Mouse (Mus musculus) neural tube, embryonic 13.5 days (tissue): Measurements from ENCODE around the gene Cybrd1. TPM values are rescaled to one million over a fixed set of nuclear protein-coding genes. Genes with fewer than 3 reads are reported as not detected.

Experiments used
- ATAC-seq: fragments of 200-750 bp; cut with Nextera tagmentation; 2 replicates; pipeline ENCODE4 v1.8.0; 2017; ENCODE audit warnings: low read depth, mild to moderate bottlenecking, moderate TSS enrichment, moderate library complexity
- H3K27ac ChIP-seq: fragments of 300-500 bp; sonication (generic); replicated peaks from 2 replicates; pipeline ENCODE4 v1.5.1; 2015; ENCODE audit warnings: moderate library complexity, mild to moderate bottlenecking, inconsistent platforms
- H3K27me3 ChIP-seq: fragments of 300-500 bp; sonication (generic); 2 replicates; pipeline ENCODE4 v1.6.1; 2015; ENCODE audit warnings: mild to moderate bottlenecking, inconsistent platforms
- H3K36me3 ChIP-seq: fragments of 300-500 bp; sonication (generic); 2 replicates; pipeline ENCODE4 v1.6.1; 2015; ENCODE audit warnings: mild to moderate bottlenecking, inconsistent platforms
- H3K4me1 ChIP-seq: fragments of 300-500 bp; sonication (generic); replicated peaks from 2 replicates; pipeline ENCODE4 v1.6.1; 2015; ENCODE audit warnings: inconsistent platforms
- H3K4me2 ChIP-seq: fragments of 300-500 bp; sonication (generic); 2 replicates; pipeline ENCODE4 v1.6.1; 2015; ENCODE audit warnings: inconsistent platforms, mild to moderate bottlenecking, moderate library complexity
- H3K4me3 ChIP-seq: fragments of 300-500 bp; sonication (generic); 2 replicates; pipeline ENCODE4 v1.5.1; 2015; ENCODE audit warnings: mild to moderate bottlenecking, inconsistent platforms
- H3K9ac ChIP-seq: fragments of 300-500 bp; sonication (generic); 2 replicates; pipeline ENCODE4 v1.6.1; 2015; ENCODE audit warnings: moderate library complexity, mild to moderate bottlenecking, inconsistent platforms
- H3K9me3 ChIP-seq: fragments of 300-500 bp; sonication (generic); 2 replicates; pipeline ENCODE4 v1.6.1; 2016; ENCODE audit warnings: inconsistent platforms
- WGBS: fragments of 180-500 bp; shearing (Covaris S2); methylation state at CpG from one replicate; pipeline ENCODE4 v1.1.7; 2015; 5-methylcytosine and 5-hydroxymethylcytosine counted together
- polyA plus RNA-seq: library from polyadenylated mRNA; unstranded; fragments of >200 nt; fragmentation: Nextera tagmentation; extraction: Ambion mirVana; gene quantifications from 2 replicates; pipeline ENCODE4 v1.2.1, GENCODE M21; 2015

The Cybrd1 gene
- polyA plus RNA-seq, 1 experiment from 2014 or later = 2.7 TPM

DNA sequence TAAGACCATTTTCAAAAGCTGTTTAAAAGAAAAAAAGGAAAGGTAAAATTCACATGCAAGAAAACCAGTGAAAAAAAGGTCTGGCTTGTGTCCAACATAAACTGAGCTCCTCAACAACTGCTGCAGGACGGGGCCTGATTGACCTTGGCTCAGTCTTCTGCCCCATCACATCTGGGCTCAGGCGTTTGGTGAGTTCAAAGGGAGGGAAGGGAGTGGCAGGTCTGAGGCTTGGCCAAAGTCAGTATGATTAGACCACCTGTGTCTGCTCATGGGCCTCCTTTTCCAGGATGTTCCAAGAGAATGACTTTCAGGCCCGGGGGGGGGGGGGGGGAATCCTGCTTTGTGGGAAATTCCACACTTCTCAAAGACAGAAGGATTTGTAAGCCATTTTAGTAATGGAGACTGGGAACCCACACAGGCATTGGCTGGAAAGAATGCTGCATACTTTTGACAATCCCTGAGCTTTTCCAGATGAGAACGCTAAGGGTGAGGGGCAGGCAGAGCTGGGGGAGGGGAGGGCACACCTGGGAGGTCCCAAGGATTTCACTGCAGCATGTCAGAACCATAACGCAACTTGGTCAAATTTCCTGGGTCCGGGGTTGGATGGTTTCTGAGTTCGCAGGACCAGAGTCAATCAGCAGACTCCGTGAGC is 63.0 kb downstream of the Cybrd1 start:
- no peaks in the 10 kb centered on the region for H3K4me1 ChIP-seq
- no peaks in the 10 kb centered on the region for H3K36me3 ChIP-seq
- no peak overlapping the region for H3K4me3 ChIP-seq
- 0 out of 2 replicates have a peak, but pooled peaks cover 3% of the 10 kb centered on the region for H3K9me3 ChIP-seq
- no peaks in the 10 kb centered on the region for H3K27me3 ChIP-seq
- H3K4me2 ChIP-seq = no peak overlapping the region
- no peak for ATAC-seq
- H3K27ac ChIP-seq = no peak overlapping the region
- no peak overlapping the region for H3K9ac ChIP-seq
- WGBS = 73% methylated on average over 8 of the region's 8 CpGs

DNA sequence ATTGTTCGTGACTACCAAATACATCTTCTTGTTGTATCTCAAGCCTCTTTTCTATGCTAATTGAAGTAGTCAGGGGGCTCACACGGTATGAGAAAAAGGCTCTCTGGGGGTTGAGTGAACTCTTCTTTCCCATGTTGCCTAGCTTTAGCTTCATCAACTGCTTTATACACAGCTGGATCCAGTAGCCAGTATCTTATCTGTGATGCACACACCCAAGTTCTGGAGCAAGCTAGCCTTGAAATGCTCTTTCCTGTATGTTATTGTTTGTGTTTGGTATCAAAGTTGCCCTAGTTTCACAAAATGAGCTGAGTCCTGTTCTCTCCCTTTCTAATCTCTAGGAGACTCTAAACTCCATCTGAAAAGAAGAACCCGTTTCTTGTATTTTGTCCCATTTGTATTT is 70.2 kb downstream of the Cybrd1 start:
- no peak overlapping the region for H3K9ac ChIP-seq
- WGBS = 72% methylated on average over 3 of the region's 3 CpGs
- no peak overlapping the region for H3K27ac ChIP-seq
- ATAC-seq = no peak
- H3K4me3 ChIP-seq = no peak overlapping the region
- H3K4me2 ChIP-seq = no peak overlapping the region
- no peaks in the 10 kb centered on the region for H3K27me3 ChIP-seq
- H3K4me1 ChIP-seq = peaks cover 26% of the 10 kb centered on the region
- H3K9me3 ChIP-seq = no peaks in the 10 kb centered on the region
- no peaks in the 10 kb centered on the region for H3K36me3 ChIP-seq

DNA sequence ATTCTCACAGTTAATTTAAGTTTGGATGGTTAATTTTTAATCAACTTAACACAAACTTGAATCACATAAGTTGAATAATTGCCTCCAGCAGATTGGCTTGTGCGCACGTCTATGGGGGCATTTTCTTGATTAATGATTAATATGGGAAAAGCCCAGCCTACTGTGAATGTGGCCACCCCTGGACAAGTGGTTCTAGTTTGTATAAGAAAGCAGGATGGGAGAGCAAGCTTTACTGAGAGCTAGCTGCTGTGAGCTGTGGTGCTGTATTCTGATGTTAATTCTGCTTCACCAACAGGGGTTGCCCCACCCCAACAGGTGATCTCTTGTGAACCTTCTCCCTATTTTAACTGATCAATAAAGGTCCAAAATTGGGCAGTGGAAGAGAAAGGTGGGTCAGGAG is 71.1 kb downstream of the Cybrd1 start:
- H3K36me3 ChIP-seq = no peaks in the 10 kb centered on the region
- H3K27me3 ChIP-seq = no peaks in the 10 kb centered on the region
- peaks cover 26% of the 10 kb centered on the region for H3K4me1 ChIP-seq
- no peak overlapping the region for H3K27ac ChIP-seq
- H3K4me3 ChIP-seq = no peak overlapping the region
- WGBS = 32% methylated on average over 2 of the region's 2 CpGs
- no peaks in the 10 kb centered on the region for H3K9me3 ChIP-seq
- no peak overlapping the region for H3K4me2 ChIP-seq
- ATAC-seq = no peak
- H3K9ac ChIP-seq = no peak overlapping the region

DNA sequence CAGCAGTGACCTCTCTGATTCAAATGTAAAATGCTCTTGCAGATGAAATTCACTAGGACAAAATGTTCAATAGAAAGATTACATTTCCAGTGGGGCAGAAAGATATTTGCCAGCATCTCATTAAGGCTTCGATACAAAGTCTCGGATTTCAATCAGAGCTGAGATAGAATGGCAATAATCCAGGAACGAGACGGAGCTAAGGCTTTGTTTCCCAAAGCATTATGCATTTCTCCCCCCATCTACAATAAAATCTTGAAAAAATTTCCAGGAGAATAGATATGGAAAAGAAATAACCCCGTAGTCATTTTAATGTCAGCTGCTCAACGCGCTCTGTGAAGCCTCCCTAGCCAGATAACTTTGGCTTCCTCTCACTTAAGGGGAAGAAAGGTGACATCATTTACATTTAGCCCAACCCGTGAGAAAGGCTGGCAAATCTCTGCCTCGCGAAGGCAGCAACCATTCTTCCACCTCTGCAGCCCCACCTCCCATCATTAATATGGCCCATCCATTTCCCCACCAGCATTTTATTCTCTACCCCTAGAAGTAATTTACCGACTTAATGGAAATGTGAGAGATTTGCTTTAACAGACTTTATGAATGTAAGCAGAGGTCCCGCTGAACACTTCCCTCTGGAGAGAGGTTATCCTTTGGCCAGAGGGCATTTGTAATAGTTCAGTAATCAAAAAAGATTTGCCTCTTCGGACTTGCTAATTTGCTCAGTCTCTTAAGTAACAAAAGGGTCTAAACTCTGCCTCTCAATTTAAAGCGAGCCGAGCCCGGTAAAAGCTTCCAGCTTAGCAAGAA is 73.9 kb downstream of the Cybrd1 start:
- H3K4me2 ChIP-seq = peak overlapping the region; percentile 47
- H3K27ac ChIP-seq = peak overlapping the region; percentile 78
- H3K9ac ChIP-seq = no peak overlapping the region
- no peaks in the 10 kb centered on the region for H3K27me3 ChIP-seq
- no peak overlapping the region for H3K4me3 ChIP-seq
- WGBS = 12% methylated on average over 16 of the region's 16 CpGs
- peak; percentile 60; the same call in 1 of the 2 replicates for ATAC-seq
- no peaks in the 10 kb centered on the region for H3K9me3 ChIP-seq
- H3K4me1 ChIP-seq = peaks cover 41% of the 10 kb centered on the region
- no peaks in the 10 kb centered on the region for H3K36me3 ChIP-seq

DNA sequence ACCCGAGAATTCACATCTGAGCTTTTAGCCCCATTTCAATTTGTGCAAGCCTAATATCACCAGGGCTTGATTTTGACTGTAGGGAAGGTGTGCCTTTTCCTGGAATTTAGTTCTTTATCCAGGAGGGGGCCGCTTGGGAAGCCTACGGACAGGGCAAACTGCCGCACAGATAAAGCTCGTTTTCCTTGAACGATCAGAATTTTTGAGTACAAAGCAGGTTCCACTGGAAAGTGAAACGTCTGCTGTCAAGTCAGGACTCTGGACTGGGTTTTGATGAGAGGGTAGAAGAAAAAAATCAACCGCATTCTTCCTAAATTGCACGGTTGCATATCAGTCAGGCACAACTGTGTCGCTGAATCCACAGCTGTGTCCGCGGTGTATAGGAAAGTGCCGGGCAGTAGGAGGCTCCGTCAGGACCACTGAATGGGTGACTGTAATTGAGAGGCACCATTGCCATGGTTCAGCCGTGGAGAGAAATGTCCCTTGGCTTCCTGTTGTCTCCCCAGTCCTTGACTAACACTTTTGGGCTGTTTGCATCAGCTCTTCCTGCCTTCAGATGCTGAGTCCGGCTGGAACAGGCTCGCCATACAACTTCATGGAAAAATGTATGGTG is 74.6 kb downstream of the Cybrd1 start:
- peak overlapping the region; percentile 78 for H3K27ac ChIP-seq
- ATAC-seq = 0 out of 2 replicates have a peak, but pooled peaks have one; percentile 34
- peaks cover 41% of the 10 kb centered on the region for H3K4me1 ChIP-seq
- H3K4me2 ChIP-seq = peak overlapping the region; percentile 47
- H3K36me3 ChIP-seq = no peaks in the 10 kb centered on the region
- no peaks in the 10 kb centered on the region for H3K9me3 ChIP-seq
- H3K4me3 ChIP-seq = no peak overlapping the region
- no peaks in the 10 kb centered on the region for H3K27me3 ChIP-seq
- no peak overlapping the region for H3K9ac ChIP-seq
- 38% methylated on average over 17 of the region's 17 CpGs for WGBS

Other genes starting within 250 kb of the Cybrd1 start
- gene Dcaf17, start 62.6 kb upstream of the Cybrd1 start, polyA plus RNA-seq = 30.4 and 32.7 TPM in 2 replicates
- gene Mettl8, start 62.3 kb upstream of the Cybrd1 start, polyA plus RNA-seq = 18.6 and 20.6 TPM in 2 replicates
- 194 and 208 TPM in 2 replicates for gene Dync1i2, start 93.8 kb downstream of the Cybrd1 start, polyA plus RNA-seq
- 73.8 and 79.3 TPM in 2 replicates for gene Slc25a12, start 249.8 kb downstream of the Cybrd1 start, polyA plus RNA-seq